Mouse (Mus musculus) mouse embryonic stem cell (cell line): ENCODE measurements around the gene Iqcb1.

Experiments used
- in situ Hi-C, 2 experiments: fragments of 300-500 bp; cut with MboI; formaldehyde crosslinking; loops; 1 replicate in 1 of 2; 3 replicates in 1 of 2; pipeline ENCODE4 v1.14.3; 2019 to 2020; ENCODE audit warnings: low sequenced_read_pairs in 2 of 2, low pct_unique_long_range_greater_than_20kb in 1 of 2, mixed read lengths in 1 of 2; ENCODE audit not compliant: unreplicated experiment in 1 of 2

The Iqcb1 gene

GRCm38 (mm10) chr16:36921067-36921613, 93.0 kb downstream of the Iqcb1 start:
- in situ Hi-C loops = no loop called here

- in situ Hi-C loops = no loop called here
Measured at GRCm38 (mm10) chr16:36921980-36922379, 93.8 kb downstream of the Iqcb1 start.
